Mouse (Mus musculus) myocyte (in vitro differentiated cells): Measurements from ENCODE around the gene Axin1.

Experiments used
- E2F4 ChIP-seq: IDR thresholded peaks from one replicate; pipeline ENCODE4 v1.6.1; 2011; ENCODE audit warnings: mild to moderate bottlenecking, control low read depth, moderate library complexity; ENCODE audit not compliant: insufficient read depth
- MYOD1 ChIP-seq, 3 experiments: IDR thresholded peaks; one replicate each; pipeline ENCODE4 v1.6.1; 2011; ENCODE audit warnings: control low read depth in 2 of 3, low read depth in 2 of 3, mild to moderate bottlenecking in 2 of 3, moderate library complexity in 1 of 3; ENCODE audit not compliant: insufficient read length in 2 of 3, control insufficient read depth in 1 of 3
- POLR2A ChIP-seq: IDR thresholded peaks from one replicate; pipeline ENCODE4 v1.6.1; 2011; ENCODE audit warnings: low read depth, mild to moderate bottlenecking, control low read depth, moderate library complexity; ENCODE audit not compliant: insufficient read length
- POLR2AphosphoS2 ChIP-seq: IDR thresholded peaks from one replicate; pipeline ENCODE4 v1.6.1; 2011; ENCODE audit warnings: low read depth, control low read depth; ENCODE audit not compliant: insufficient read length
- REST ChIP-seq: IDR thresholded peaks from one replicate; pipeline ENCODE4 v1.6.1; 2011; ENCODE audit warnings: mild to moderate bottlenecking, control low read depth, moderate library complexity; ENCODE audit not compliant: insufficient read depth, insufficient read length
- SRF ChIP-seq: IDR thresholded peaks from one replicate; pipeline ENCODE4 v1.6.1; 2011; ENCODE audit warnings: low read depth; ENCODE audit not compliant: control insufficient read depth, insufficient read length
- TCF12 ChIP-seq: IDR thresholded peaks from one replicate; pipeline ENCODE4 v1.6.1; 2011; ENCODE audit warnings: mild to moderate bottlenecking, control low read depth; ENCODE audit not compliant: poor library complexity, insufficient read depth, severe bottlenecking
- TCF3 ChIP-seq: IDR thresholded peaks from one replicate; pipeline ENCODE4 v1.6.1; 2011; ENCODE audit warnings: low read depth, control low read depth; ENCODE audit not compliant: insufficient read length
- USF1 ChIP-seq: IDR thresholded peaks from one replicate; pipeline ENCODE4 v1.6.1; 2011; ENCODE audit warnings: low read depth, mild to moderate bottlenecking, control low read depth, moderate library complexity

- TF ChIP-seq POLR2AphosphoS2 (peak; percentile 38), REST (no peak), POLR2A (peak; percentile 71), USF1 (no peak), E2F4 (no peak), TCF3 (no peak), MYOD1 (IDR thresholded peaks at IDR 0.05; ENCODE audit: control insufficient read depth in 1 of 3, insufficient read length in 2 of 3, low read depth in 2 of 3) (no peak), TCF12 (no peak), SRF (no peak)
These were observed 48.4 kb upstream of the Axin1 start, which contains the start of gene Decr2 for GRCm38 (mm10) chr17:26089905-26090632.
